Mouse (Mus musculus) thymus, postnatal 10 days (tissue): ENCODE measurements at regions not wholly inside any gene's neighbourhood (a gene's known extent, or its start where the extent isn't known, plus 50 kb on each side); places are given as distances from the start of the nearest gene placed in this dataset.

Source experiments
- DNase-seq, 2 experiments: peaks; one replicate each; pipeline ENCODE4 v3.0.0; 2021; ENCODE audit warnings: low spot score in 2 of 2

- no peak for DNase-seq
These were observed 136.8 kb upstream of the Gm10295 start for GRCm38 (mm10) chr7:71488016-71488650.

GRCm38 (mm10) chr7:71475383-71475782, 124.1 kb upstream of the Gm10295 start:
- DNase-seq, result no peak

- no peak for DNase-seq
These were observed 121.3 kb upstream of the Gm10295 start for GRCm38 (mm10) chr7:71472384-71473141.

- no peak for DNase-seq
These were observed 120.5 kb upstream of the Gm10295 start for GRCm38 (mm10) chr7:71471658-71472383.

- no peak for DNase-seq
These were observed 120.0 kb upstream of the Gm10295 start for GRCm38 (mm10) chr7:71471319-71471657.

GRCm38 (mm10) chr7:71470418-71470817, 119.1 kb upstream of the Gm10295 start:
- DNase-seq, result no peak

GRCm38 (mm10) chr7:71469951-71470350, 118.7 kb upstream of the Gm10295 start:
- no peak for DNase-seq

- no peak for DNase-seq
These were observed 116.3 kb upstream of the Gm10295 start for GRCm38 (mm10) chr7:71467436-71468127.

- no peak for DNase-seq
These were observed 112.8 kb upstream of the Gm10295 start for GRCm38 (mm10) chr7:71464127-71464526.

GRCm38 (mm10) chr7:71463565-71463964, 112.3 kb upstream of the Gm10295 start:
- no peak for DNase-seq

- DNase-seq, result no peak
These were observed 108.5 kb upstream of the Gm10295 start for GRCm38 (mm10) chr7:71459805-71460204.

- DNase-seq, result no peak
These were observed 106.9 kb upstream of the Gm10295 start for GRCm38 (mm10) chr7:71458104-71458754.

GRCm38 (mm10) chr7:71457409-71458103, 106.3 kb upstream of the Gm10295 start:
- DNase-seq, result no peak

- DNase-seq, result no peak
These were observed 105.1 kb upstream of the Gm10295 start for GRCm38 (mm10) chr7:71456421-71456820.

- DNase-seq, result no peak
These were observed 89.3 kb upstream of the Gm10295 start for GRCm38 (mm10) chr7:71440330-71441240.

- no peak for DNase-seq
These were observed 74.7 kb upstream of the Gm10295 start for GRCm38 (mm10) chr7:71425982-71426381.

- no peak for DNase-seq
These were observed 68.0 kb upstream of the Gm10295 start for GRCm38 (mm10) chr7:71419261-71419660.

- DNase-seq, result no peak
These were observed 67.6 kb upstream of the Gm10295 start for GRCm38 (mm10) chr7:71418856-71419255.

GRCm38 (mm10) chr7:71414756-71415155, 63.5 kb upstream of the Gm10295 start:
- no peak for DNase-seq

- DNase-seq, result no peak
These were observed 61.8 kb upstream of the Gm10295 start for GRCm38 (mm10) chr7:71413121-71413520.
